Mouse (Mus musculus) midbrain, embryonic 11.5 days (tissue): ENCODE measurements around the gene Prkcb. TPM values are rescaled to one million over a fixed set of nuclear protein-coding genes. Genes with fewer than 3 reads are reported as not detected.

Experiments
- ATAC-seq: fragments of 200-750 bp; cut with Nextera tagmentation; 2 replicates; pipeline ENCODE4 v1.8.0; 2017; ENCODE audit warnings: moderate TSS enrichment, moderate library complexity; ENCODE audit not compliant: low FRiP score
- DNase-seq: peaks from one replicate; pipeline ENCODE4 v3.0.0; 2015; ENCODE audit warnings: low spot score; ENCODE audit errors: missing footprints
- H3K27ac ChIP-seq: fragments of 300-500 bp; sonication (generic); 2 replicates; pipeline ENCODE4 v1.5.1; 2014; ENCODE audit warnings: low read depth, low read length
- H3K27me3 ChIP-seq: fragments of 300-500 bp; sonication (generic); 2 replicates; pipeline ENCODE4 v1.6.1; 2014; ENCODE audit warnings: mild to moderate bottlenecking, low read length, moderate library complexity, mixed read lengths; ENCODE audit not compliant: control insufficient read depth, insufficient read depth
- H3K36me3 ChIP-seq: fragments of 300-500 bp; sonication (generic); 2 replicates; pipeline ENCODE4 v1.6.1; 2014; ENCODE audit warnings: mild to moderate bottlenecking, low read length, moderate library complexity, mixed read lengths; ENCODE audit not compliant: control insufficient read depth, insufficient read depth
- H3K4me1 ChIP-seq: fragments of 300-500 bp; sonication (generic); 2 replicates; pipeline ENCODE4 v1.6.1; 2014; ENCODE audit warnings: low read length; ENCODE audit not compliant: control insufficient read depth, insufficient read depth
- H3K4me2 ChIP-seq: fragments of 300-500 bp; sonication (generic); 2 replicates; pipeline ENCODE4 v1.6.1; 2014; ENCODE audit warnings: mild to moderate bottlenecking, moderate library complexity
- H3K4me3 ChIP-seq: fragments of 300-500 bp; sonication (generic); 2 replicates; pipeline ENCODE4 v1.5.1; 2014; ENCODE audit warnings: low read depth, low read length
- H3K9ac ChIP-seq: fragments of 300-500 bp; sonication (generic); 2 replicates; pipeline ENCODE4 v1.6.1; 2014; ENCODE audit warnings: low read length
- H3K9me3 ChIP-seq: fragments of 300-500 bp; sonication (generic); 2 replicates; pipeline ENCODE4 v1.6.1; 2016; ENCODE audit warnings: low read length; ENCODE audit not compliant: control insufficient read depth
- WGBS: fragments of 180-500 bp; shearing (Covaris S2); extraction: QIAGEN DNeasy Blood & Tissue Kit; methylation state at CpG from one replicate; pipeline ENCODE4 v1.1.7; 2014; 5-methylcytosine and 5-hydroxymethylcytosine counted together
- polyA plus RNA-seq: library from polyadenylated mRNA; unstranded; fragments of >200 nt; fragmentation: Nextera tagmentation; extraction: Ambion mirVana; gene quantifications from 2 replicates; pipeline ENCODE4 v1.2.1, GENCODE M21; 2014

The Prkcb gene
- polyA plus RNA-seq, 1 experiment from 2014 or later = 17.9 TPM

- Histone ChIP-seq H3K27me3 (no peaks in the 10 kb centered on the region), H3K36me3 (no peaks in the 10 kb centered on the region), H3K9ac (no peak overlapping the region), H3K4me2 (no peak overlapping the region), H3K27ac (no peak overlapping the region), H3K9me3 (no peaks in the 10 kb centered on the region), H3K4me3 (no peak overlapping the region), H3K4me1 (no peaks in the 10 kb centered on the region)
- WGBS = 89% methylated on average over 9 of the region's 9 CpGs
- DNase-seq = peak; percentile 44
- ATAC-seq = no peak
These were observed 245.2 kb downstream of the Prkcb start for GRCm38 (mm10) chr7:122533566-122534360.

DNA sequence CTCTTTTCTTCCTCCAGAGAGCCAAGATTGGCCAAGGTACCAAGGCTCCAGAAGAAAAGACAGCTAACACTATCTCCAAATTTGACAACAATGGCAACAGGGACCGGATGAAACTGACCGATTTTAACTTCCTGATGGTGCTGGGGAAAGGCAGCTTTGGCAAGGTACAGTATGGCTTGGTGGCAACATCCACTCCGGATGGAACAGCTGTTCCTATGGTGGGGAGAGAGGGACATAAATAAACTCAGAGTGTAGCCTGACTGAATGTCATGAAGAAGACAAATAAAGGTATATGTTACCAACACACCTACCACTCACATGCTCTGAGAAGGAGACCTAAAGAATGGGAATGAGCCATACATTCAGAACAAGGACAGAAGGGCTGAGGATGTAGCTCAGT, 256.1 kb downstream of the Prkcb start:
- DNase-seq = no peak
- Histone ChIP-seq H3K27me3 (no peaks in the 10 kb centered on the region), H3K9ac (no peak overlapping the region), H3K4me1 (no peaks in the 10 kb centered on the region), H3K9me3 (no peaks in the 10 kb centered on the region), H3K27ac (no peak overlapping the region), H3K36me3 (no peaks in the 10 kb centered on the region), H3K4me2 (no peak overlapping the region), H3K4me3 (no peak overlapping the region)
- 82% methylated on average over 3 of the region's 3 CpGs for WGBS
- no peak for ATAC-seq

DNA sequence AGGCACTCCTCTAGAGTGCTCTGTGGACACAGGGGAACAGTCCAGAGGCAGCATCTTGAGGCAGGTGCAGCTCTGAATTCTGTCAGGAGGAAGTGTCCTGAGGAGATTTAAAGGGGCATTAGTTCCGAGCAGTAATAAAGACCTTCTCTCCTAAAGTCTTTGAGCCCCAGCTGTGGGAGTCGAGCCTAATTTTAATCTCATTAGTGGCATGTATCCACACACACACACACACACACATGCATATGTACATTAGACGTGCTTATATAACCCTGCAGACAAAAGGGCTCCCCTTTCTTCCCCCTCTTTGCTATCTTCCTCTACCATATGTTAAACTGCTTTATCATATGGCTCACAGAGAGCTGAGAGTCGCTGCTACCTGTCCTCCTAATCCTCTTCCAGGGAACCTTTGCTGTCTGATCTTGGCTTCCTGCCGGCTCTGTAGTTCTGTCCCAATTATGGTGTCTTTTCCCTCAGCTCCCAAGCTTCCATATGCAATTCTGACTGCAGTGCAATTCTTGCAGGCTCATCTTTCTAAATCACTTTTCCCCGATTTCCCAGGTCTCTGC, 268.1 kb downstream of the Prkcb start:
- no peak overlapping the region for H3K9ac ChIP-seq
- H3K4me3 ChIP-seq = no peak overlapping the region
- 44% methylated on average over 6 of the region's 6 CpGs for WGBS
- DNase-seq (no peak), ATAC-seq (no peak)
- H3K27ac ChIP-seq = no peak overlapping the region
- no peak overlapping the region for H3K4me2 ChIP-seq
- peaks cover 5% of the 10 kb centered on the region; the same call in 1 of the 2 replicates for H3K4me1 ChIP-seq
- H3K27me3 ChIP-seq = no peaks in the 10 kb centered on the region
- no peaks in the 10 kb centered on the region for H3K9me3 ChIP-seq
- H3K36me3 ChIP-seq = no peaks in the 10 kb centered on the region

DNA sequence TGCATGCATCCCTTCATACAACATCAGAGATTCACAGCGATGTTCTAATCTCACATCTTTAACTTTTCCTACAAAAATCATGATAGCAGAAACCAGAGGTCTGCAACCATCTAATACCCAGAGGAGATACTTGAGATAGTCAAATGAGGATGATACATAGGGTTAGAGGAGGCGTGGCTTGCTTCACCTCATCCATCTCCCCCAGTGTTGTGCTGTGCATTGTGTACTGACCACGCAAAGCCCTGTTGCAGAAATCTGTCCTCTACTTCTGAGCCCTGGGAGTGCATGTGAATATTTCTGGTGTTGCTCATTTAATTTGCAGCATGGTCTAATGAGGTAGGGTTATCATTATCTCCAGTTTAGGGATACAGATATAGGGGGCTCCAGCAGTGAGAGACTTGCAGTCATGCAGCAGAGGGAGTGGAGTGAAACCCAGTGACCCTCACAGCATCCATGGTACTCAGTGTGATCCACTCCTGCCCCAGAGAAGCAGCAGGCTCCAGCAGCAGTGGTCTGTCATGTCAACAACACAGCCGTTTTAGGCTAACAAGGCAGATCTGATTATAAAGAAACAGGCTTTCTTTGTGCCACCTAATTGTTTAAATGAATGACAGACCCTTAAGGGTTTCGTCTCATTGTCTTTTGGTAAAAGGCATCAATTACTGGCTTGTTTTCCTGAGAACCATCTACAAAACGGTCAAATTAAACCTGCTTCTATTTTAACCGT, 269.7 kb downstream of the Prkcb start:
- H3K4me2 ChIP-seq = no peak overlapping the region
- ATAC-seq (no peak), DNase-seq (no peak)
- no peak overlapping the region for H3K9ac ChIP-seq
- H3K27ac ChIP-seq = no peak overlapping the region
- no peaks in the 10 kb centered on the region for H3K36me3 ChIP-seq
- H3K27me3 ChIP-seq = no peaks in the 10 kb centered on the region
- peaks cover 5% of the 10 kb centered on the region; the same call in 1 of the 2 replicates for H3K4me1 ChIP-seq
- no peak overlapping the region for H3K4me3 ChIP-seq
- no peaks in the 10 kb centered on the region for H3K9me3 ChIP-seq
- WGBS = 46% methylated on average over 7 of the region's 7 CpGs

- Histone ChIP-seq H3K36me3 (no peaks in the 10 kb centered on the region), H3K9me3 (no peaks in the 10 kb centered on the region), H3K4me2 (no peak overlapping the region), H3K4me3 (no peak overlapping the region), H3K27ac (no peak overlapping the region), H3K9ac (no peak overlapping the region), H3K27me3 (no peaks in the 10 kb centered on the region), H3K4me1 (peaks cover 5% of the 10 kb centered on the region; the same call in 1 of the 2 replicates)
- DNase-seq (no peak), ATAC-seq (no peak)
- 45% methylated on average over 6 of the region's 6 CpGs for WGBS
These were observed 270.4 kb downstream of the Prkcb start for GRCm38 (mm10) chr7:122558912-122559311.

GRCm38 (mm10) chr7:122562586-122562985, 274.0 kb downstream of the Prkcb start:
- ATAC-seq (no peak), DNase-seq (no peak)
- Histone ChIP-seq H3K9ac (no peak overlapping the region), H3K4me2 (no peak overlapping the region), H3K27ac (no peak overlapping the region), H3K36me3 (no peaks in the 10 kb centered on the region), H3K27me3 (no peaks in the 10 kb centered on the region), H3K4me3 (no peak overlapping the region), H3K9me3 (no peaks in the 10 kb centered on the region), H3K4me1 (peaks cover 5% of the 10 kb centered on the region; the same call in 1 of the 2 replicates)
- 75% methylated on average over 5 of the region's 5 CpGs for WGBS

DNA sequence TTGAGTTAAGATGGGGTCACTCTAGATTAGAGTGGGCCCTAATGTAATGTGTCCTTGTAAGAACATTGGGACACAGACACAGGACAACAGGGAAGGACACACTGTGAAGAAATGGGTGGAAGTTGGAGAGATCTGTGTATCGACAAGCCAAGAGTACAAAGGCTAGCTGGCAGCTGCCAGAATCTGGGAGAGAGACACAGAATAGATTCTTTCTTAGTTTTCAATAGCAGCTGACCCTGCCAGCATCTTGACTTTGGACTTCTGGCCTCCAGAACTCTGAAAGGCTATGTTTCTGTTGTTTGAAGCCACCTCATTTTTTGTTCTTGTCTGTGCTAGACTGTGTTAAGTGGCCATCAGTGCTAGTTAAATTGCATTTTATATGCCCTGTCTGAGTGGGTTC, 276.8 kb downstream of the Prkcb start:
- no peaks in the 10 kb centered on the region for H3K36me3 ChIP-seq
- H3K4me3 ChIP-seq = no peak overlapping the region
- ATAC-seq (no peak), DNase-seq (no peak)
- H3K27me3 ChIP-seq = no peaks in the 10 kb centered on the region
- no peak overlapping the region for H3K9ac ChIP-seq
- no peak overlapping the region for H3K27ac ChIP-seq
- no peak overlapping the region for H3K4me2 ChIP-seq
- no peaks in the 10 kb centered on the region for H3K9me3 ChIP-seq
- WGBS = 81% methylated on average over 1 of the region's 1 CpGs
- no peaks in the 10 kb centered on the region for H3K4me1 ChIP-seq

- no peak overlapping the region for H3K4me3 ChIP-seq
- DNase-seq (no peak), ATAC-seq (no peak)
- no peak overlapping the region for H3K9ac ChIP-seq
- H3K4me2 ChIP-seq = no peak overlapping the region
- H3K9me3 ChIP-seq = no peaks in the 10 kb centered on the region
- no peaks in the 10 kb centered on the region for H3K4me1 ChIP-seq
- no peak overlapping the region for H3K27ac ChIP-seq
- H3K27me3 ChIP-seq = no peaks in the 10 kb centered on the region
- H3K36me3 ChIP-seq = no peaks in the 10 kb centered on the region
- WGBS = 66% methylated on average over 7 of the region's 7 CpGs
These were observed 277.5 kb downstream of the Prkcb start for GRCm38 (mm10) chr7:122566011-122566410.

- Histone ChIP-seq H3K4me1 (no peaks in the 10 kb centered on the region), H3K4me3 (no peak overlapping the region), H3K27ac (no peak overlapping the region), H3K4me2 (no peak overlapping the region), H3K9ac (no peak overlapping the region), H3K36me3 (no peaks in the 10 kb centered on the region), H3K9me3 (no peaks in the 10 kb centered on the region), H3K27me3 (no peaks in the 10 kb centered on the region)
- no peak for DNase-seq
- no peak for ATAC-seq
- WGBS = 78% methylated on average over 7 of the region's 7 CpGs
These were observed 280.2 kb downstream of the Prkcb start for GRCm38 (mm10) chr7:122568787-122569186.
